Mouse (Mus musculus) CD8-positive naive resting alpha-beta T cell, adult 2 months (primary cell): Measurements from ENCODE around the gene Zfp786.
"Not testable (repeated sequence)": the region's sequence is repeated elsewhere in the genome, so short reads cannot be mapped to it uniquely, and the experiment has no call there.

Experiments used
- DNase-seq, 2 experiments: peaks; one replicate each; pipeline ENCODE4 v3.0.0; 2022; ENCODE audit warnings: low read depth in 2 of 2, low spot score in 2 of 2

Zfp786 gene

GRCm38 (mm10) chr6:47830104-47831078 is at the start of gene Zfp786:
Gene Zfp786 (minus strand): TSS chr6:47830867.
- peak; percentile 91 to 92 for DNase-seq

GRCm38 (mm10) chr6:47880166-47880565 is 49.5 kb upstream of the Zfp786 start:
- no peak for DNase-seq

GRCm38 (mm10) chr6:47879049-47879716 is 48.5 kb upstream of the Zfp786 start:
- no peak for DNase-seq

- no peak for DNase-seq
Observed at GRCm38 (mm10) chr6:47878593-47878992, 47.9 kb upstream of the Zfp786 start.

- peak in 1 of 2 experiments; percentile 16 for DNase-seq
Observed at GRCm38 (mm10) chr6:47878133-47878514, 47.5 kb upstream of the Zfp786 start.

- peak; percentile 63 to 64 for DNase-seq
Observed at GRCm38 (mm10) chr6:47877461-47878132, 46.9 kb upstream of the Zfp786 start.

GRCm38 (mm10) chr6:47877058-47877457 is 46.4 kb upstream of the Zfp786 start, which contains the start of gene Zfp282:
Gene Zfp282 (plus strand): TSS chr6:47877204.
- DNase-seq, result no peak

- no peak for DNase-seq
Observed at GRCm38 (mm10) chr6:47872266-47872665, 41.6 kb upstream of the Zfp786 start.

- DNase-seq, result not testable (repeated sequence)
Observed at GRCm38 (mm10) chr6:47857729-47858128, 27.1 kb upstream of the Zfp786 start.

GRCm38 (mm10) chr6:47857241-47857640 is 26.6 kb upstream of the Zfp786 start:
- DNase-seq, result no peak

- DNase-seq, result no peak
Observed at GRCm38 (mm10) chr6:47845779-47846178, 15.1 kb upstream of the Zfp786 start.

- DNase-seq, result no peak
Observed at GRCm38 (mm10) chr6:47842337-47842736, 11.7 kb upstream of the Zfp786 start.

GRCm38 (mm10) chr6:47841831-47842230 is 11.2 kb upstream of the Zfp786 start:
- no peak for DNase-seq

GRCm38 (mm10) chr6:47841077-47841476 is 10.4 kb upstream of the Zfp786 start:
- DNase-seq, result no peak

GRCm38 (mm10) chr6:47837630-47838029 is 7.0 kb upstream of the Zfp786 start:
- no peak for DNase-seq

- peak; percentile 16 to 51 for DNase-seq
Observed at GRCm38 (mm10) chr6:47835984-47836521, 5.4 kb upstream of the Zfp786 start.

GRCm38 (mm10) chr6:47835482-47835983 is 4.9 kb upstream of the Zfp786 start, which contains the start of gene Zfp398:
Gene Zfp398 (plus strand): TSS chr6:47835661.
- peak; percentile 97 for DNase-seq

GRCm38 (mm10) chr6:47832220-47832619 is 1.6 kb upstream of the Zfp786 start:
- DNase-seq, result no peak

GRCm38 (mm10) chr6:47828950-47829349 is 1.7 kb downstream of the Zfp786 start:
- no peak for DNase-seq

GRCm38 (mm10) chr6:47827462-47827861 is 3.2 kb downstream of the Zfp786 start:
- DNase-seq, result no peak

- no peak for DNase-seq
Observed at GRCm38 (mm10) chr6:47824241-47824640, 6.4 kb downstream of the Zfp786 start.
